Mouse (Mus musculus): ENCODE results near the gene Zfp282. TPM values are rescaled to one million over a fixed set of nuclear protein-coding genes. Genes with fewer than 3 reads are reported as not detected.

The Zfp282 gene
- polyA plus RNA-seq, 1 experiment from 2014 or later: 6.8 TPM

DNA sequence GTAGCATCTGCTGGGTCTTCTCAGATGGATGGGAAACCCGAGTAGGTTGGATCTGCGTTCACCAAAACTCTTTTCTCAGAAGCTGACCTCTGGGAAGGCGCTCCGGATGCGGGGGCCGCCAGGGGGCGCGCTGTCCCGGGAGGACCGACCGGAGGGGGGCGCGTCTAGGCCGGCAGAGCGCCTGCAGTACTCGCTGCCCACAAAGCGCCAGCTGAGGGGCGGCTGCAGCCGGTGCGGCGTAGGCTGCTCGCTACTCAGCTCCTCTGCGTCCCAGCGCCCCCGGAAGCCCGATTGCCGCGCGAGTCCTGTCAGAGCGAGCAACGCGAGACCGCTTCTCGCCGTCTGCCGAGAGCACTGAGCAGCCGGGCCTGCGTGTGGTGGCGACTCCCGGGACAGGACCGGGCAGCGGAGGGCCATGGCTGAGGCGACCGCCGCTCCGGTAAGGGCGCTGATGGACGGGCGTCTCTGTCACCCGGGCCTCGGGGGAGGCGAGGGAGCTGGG lies 41.5 kb upstream of the Zfp282 start, which contains the start of gene Zfp398:
Zfp398 (plus strand) TSS at position 180 of the 502 bp plus-strand sequence.
- H3K27ac ChIP-seq (replicated peaks): peak within 1 kb of the TSS; percentile 98
- H3K27me3 ChIP-seq (ENCODE audit: control insufficient read depth, insufficient read depth, low read length): no peaks in the 10 kb centered on the region
- WGBS: under 1% methylated on average over 49 of the region's 52 CpGs
- H3K4me1 ChIP-seq (replicated peaks; ENCODE audit: control insufficient read depth, insufficient read depth): no peaks in the 10 kb centered on the region
- H3K4me3 ChIP-seq (ENCODE audit: low read depth, low read length): peak within 1 kb of the TSS; percentile 96
- peak; percentile 99 for TF ChIP-seq CTCF (IDR thresholded peaks at IDR 0.05; ENCODE audit: low read depth)
- peak; percentile 59 for TF ChIP-seq EP300 (optimal IDR thresholded peaks at IDR 0.05)
- no peaks in the 10 kb centered on the region for H3K9me3 ChIP-seq (ENCODE audit: control insufficient read depth, low read length)
- DNase-seq (ENCODE audit: low spot score): peak; percentile 96
- H3K9ac ChIP-seq (ENCODE audit: low read length): peak within 1 kb of the TSS; percentile 94
- ATAC-seq (ENCODE audit: low FRiP score, low TSS enrichment): peak; percentile 97
- no peaks in the 10 kb centered on the region for H3K36me3 ChIP-seq (ENCODE audit: control insufficient read depth, insufficient read depth, low read length)
- peak within 1 kb of the TSS; percentile 75 for H3K4me2 ChIP-seq (replicated peaks; ENCODE audit: low read depth)

DNA sequence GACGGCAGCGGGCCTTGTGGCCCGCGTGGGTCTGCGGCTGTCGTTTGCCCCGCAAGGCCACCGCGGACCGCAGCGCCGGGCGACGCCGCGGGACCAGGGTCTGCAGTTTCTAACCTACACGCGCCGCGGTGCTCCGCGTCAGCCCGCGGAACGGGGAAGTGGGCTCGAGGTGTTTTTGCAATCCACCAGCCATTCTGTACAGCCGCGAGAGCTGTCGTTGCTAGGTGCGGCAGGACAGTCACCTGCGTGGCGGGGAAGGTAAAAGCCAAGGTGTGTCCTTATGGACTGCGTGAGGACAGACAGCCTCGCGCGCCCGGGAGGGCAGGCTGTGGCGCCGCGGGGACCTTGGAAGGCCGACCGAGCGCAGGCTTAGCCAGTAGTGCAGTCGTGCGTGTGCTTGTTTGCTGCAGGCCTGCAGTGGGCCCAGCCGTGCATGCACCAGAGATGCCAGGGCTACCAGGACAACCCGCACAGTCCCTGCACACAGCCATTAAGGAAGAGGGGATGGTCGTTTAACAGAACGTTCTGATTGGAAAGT lies 41.0 kb upstream of the Zfp282 start:
- H3K27ac ChIP-seq (replicated peaks): peak overlapping the region; percentile 98
- peak overlapping the region; percentile 96 for H3K4me3 ChIP-seq (ENCODE audit: low read depth, low read length)
- H3K27me3 ChIP-seq (ENCODE audit: control insufficient read depth, insufficient read depth, low read length): no peaks in the 10 kb centered on the region
- peak overlapping the region; percentile 75 for H3K4me2 ChIP-seq (replicated peaks; ENCODE audit: low read depth)
- peak overlapping the region; percentile 94 for H3K9ac ChIP-seq (ENCODE audit: low read length)
- no peaks in the 10 kb centered on the region for H3K9me3 ChIP-seq (ENCODE audit: control insufficient read depth, low read length)
- DNase-seq (ENCODE audit: low spot score) (peak; percentile 66), ATAC-seq (ENCODE audit: low FRiP score, low TSS enrichment) (peak; percentile 59)
- H3K4me1 ChIP-seq (replicated peaks; ENCODE audit: control insufficient read depth, insufficient read depth): no peaks in the 10 kb centered on the region
- 0% methylated on average over 47 of the region's 49 CpGs for WGBS
- TF ChIP-seq CTCF (IDR thresholded peaks at IDR 0.05; ENCODE audit: low read depth): no peak
- no peak for TF ChIP-seq EP300 (optimal IDR thresholded peaks at IDR 0.05)
- H3K36me3 ChIP-seq (ENCODE audit: control insufficient read depth, insufficient read depth, low read length): no peaks in the 10 kb centered on the region

GRCm38 (mm10) chr6:47837630-47838029 lies 39.4 kb upstream of the Zfp282 start:
- Histone ChIP-seq H3K36me3 (ENCODE audit: control insufficient read depth, insufficient read depth, low read length) (no peaks in the 10 kb centered on the region), H3K4me3 (ENCODE audit: low read depth, low read length) (no peak overlapping the region)

DNA sequence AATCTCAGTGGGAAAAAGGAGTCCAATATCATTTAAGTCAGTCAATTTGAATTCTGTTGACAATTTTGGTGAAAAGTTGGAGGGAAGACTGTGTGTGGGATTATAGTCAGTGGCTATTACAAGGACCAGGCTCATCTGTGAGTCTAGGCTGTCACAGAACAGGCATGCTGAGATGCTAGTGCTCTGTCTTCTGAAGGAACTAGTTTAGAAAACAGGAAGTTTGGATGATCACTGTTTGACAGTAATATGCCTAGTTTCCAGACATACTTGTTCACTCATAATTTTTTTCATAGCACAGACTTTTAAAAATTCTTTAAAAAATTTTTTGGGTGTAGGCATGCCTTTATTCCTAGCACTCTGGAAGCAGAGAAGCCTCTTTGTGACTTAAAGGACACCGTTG lies 35.9 kb upstream of the Zfp282 start:
- H3K4me1 ChIP-seq (replicated peaks; ENCODE audit: control insufficient read depth, insufficient read depth): no peaks in the 10 kb centered on the region
- 100% methylated on average over 1 of the region's 1 CpGs for WGBS
- no peak for DNase-seq (ENCODE audit: low spot score)

More at GRCm38 (mm10) chr6:47837630-47838029, 39.4 kb upstream of the Zfp282 start:
- DNase-seq (ENCODE audit: low spot score) (no peak), ATAC-seq (ENCODE audit: low FRiP score, low TSS enrichment) (no peak)
- WGBS: 55% methylated on average over 2 of the region's 2 CpGs
- Histone ChIP-seq H3K9ac (ENCODE audit: low read length) (no peak overlapping the region), H3K4me1 (replicated peaks; ENCODE audit: control insufficient read depth, insufficient read depth) (no peaks in the 10 kb centered on the region), H3K4me2 (replicated peaks; ENCODE audit: low read depth) (no peak overlapping the region), H3K9me3 (ENCODE audit: control insufficient read depth, low read length) (no peaks in the 10 kb centered on the region), H3K27me3 (ENCODE audit: control insufficient read depth, insufficient read depth, low read length) (no peaks in the 10 kb centered on the region), H3K27ac (replicated peaks) (no peak overlapping the region)
- no peak for TF ChIP-seq EP300 (optimal IDR thresholded peaks at IDR 0.05)
- no peak for TF ChIP-seq CTCF (IDR thresholded peaks at IDR 0.05; ENCODE audit: low read depth)

DNA sequence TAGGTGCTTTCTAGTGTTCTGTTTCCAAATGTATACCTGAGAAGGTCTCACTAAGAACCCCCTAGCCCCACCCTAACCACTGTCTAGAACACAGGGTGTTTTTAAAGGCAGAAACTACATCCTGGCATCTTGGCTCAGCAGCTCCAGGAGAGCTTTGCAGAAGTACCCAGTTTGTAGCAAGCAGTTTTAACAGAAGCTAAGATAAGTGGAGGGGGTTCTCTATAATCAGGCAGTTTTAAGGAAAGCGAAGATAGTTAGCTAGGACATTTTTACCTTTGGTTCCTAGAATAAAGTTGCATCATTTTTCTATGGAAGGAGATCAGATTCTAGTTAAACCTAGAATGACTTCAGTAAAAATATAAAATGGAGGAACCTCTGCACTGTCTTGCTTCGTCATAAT lies 35.2 kb upstream of the Zfp282 start:
- Histone ChIP-seq H3K9me3 (ENCODE audit: control insufficient read depth, low read length) (no peaks in the 10 kb centered on the region), H3K27ac (replicated peaks) (no peak overlapping the region), H3K4me3 (ENCODE audit: low read depth, low read length) (no peak overlapping the region), H3K27me3 (ENCODE audit: control insufficient read depth, insufficient read depth, low read length) (no peaks in the 10 kb centered on the region), H3K4me1 (replicated peaks; ENCODE audit: control insufficient read depth, insufficient read depth) (no peaks in the 10 kb centered on the region), H3K9ac (ENCODE audit: low read length) (no peak overlapping the region), H3K4me2 (replicated peaks; ENCODE audit: low read depth) (no peak overlapping the region), H3K36me3 (ENCODE audit: control insufficient read depth, insufficient read depth, low read length) (no peaks in the 10 kb centered on the region; the same call in 1 of the 2 replicates)
- ATAC-seq (ENCODE audit: low FRiP score, low TSS enrichment) (no peak), DNase-seq (ENCODE audit: low spot score) (no peak)
- 93% methylated on average over 2 of the region's 2 CpGs for WGBS
- no peak for TF ChIP-seq EP300 (optimal IDR thresholded peaks at IDR 0.05)
- no peak for TF ChIP-seq CTCF (IDR thresholded peaks at IDR 0.05; ENCODE audit: low read depth)

More for the DNA sequence above, 35.9 kb upstream of the Zfp282 start:
- no peak for ATAC-seq (ENCODE audit: low FRiP score, low TSS enrichment)
- no peaks in the 10 kb centered on the region; the same call in 1 of the 2 replicates for H3K36me3 ChIP-seq (ENCODE audit: control insufficient read depth, insufficient read depth, low read length)
- H3K9ac ChIP-seq (ENCODE audit: low read length): no peak overlapping the region
- no peaks in the 10 kb centered on the region for H3K9me3 ChIP-seq (ENCODE audit: control insufficient read depth, low read length)
- no peak overlapping the region for H3K27ac ChIP-seq (replicated peaks)
- no peak for TF ChIP-seq CTCF (IDR thresholded peaks at IDR 0.05; ENCODE audit: low read depth)
- no peak overlapping the region for H3K4me2 ChIP-seq (replicated peaks; ENCODE audit: low read depth)
- H3K4me3 ChIP-seq (ENCODE audit: low read depth, low read length): no peak overlapping the region
- no peaks in the 10 kb centered on the region for H3K27me3 ChIP-seq (ENCODE audit: control insufficient read depth, insufficient read depth, low read length)

DNA sequence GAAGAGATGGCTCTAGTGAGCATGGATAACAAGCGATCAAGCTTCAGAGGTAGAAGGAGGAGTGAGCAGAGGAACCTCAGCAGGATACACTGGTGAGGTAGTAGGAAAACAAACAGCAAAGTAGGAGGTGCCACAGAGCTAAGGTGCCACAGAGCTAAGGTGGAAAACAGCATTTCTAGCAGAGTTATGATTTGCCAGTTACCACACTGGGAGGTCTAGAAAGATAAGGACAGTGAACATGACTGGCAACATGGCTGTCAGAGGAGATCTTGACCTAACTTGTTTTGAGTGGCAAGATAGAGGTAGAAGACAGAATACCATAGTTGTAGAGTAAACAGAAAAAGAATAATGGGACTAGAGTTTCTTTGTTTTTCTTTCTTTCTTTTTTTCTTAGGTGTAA lies 34.7 kb upstream of the Zfp282 start:
- Histone ChIP-seq H3K36me3 (ENCODE audit: control insufficient read depth, insufficient read depth, low read length) (no peaks in the 10 kb centered on the region; the same call in 1 of the 2 replicates), H3K4me3 (ENCODE audit: low read depth, low read length) (no peak overlapping the region), H3K9ac (ENCODE audit: low read length) (no peak overlapping the region), H3K4me1 (replicated peaks; ENCODE audit: control insufficient read depth, insufficient read depth) (no peaks in the 10 kb centered on the region), H3K27me3 (ENCODE audit: control insufficient read depth, insufficient read depth, low read length) (no peaks in the 10 kb centered on the region), H3K9me3 (ENCODE audit: control insufficient read depth, low read length) (no peaks in the 10 kb centered on the region), H3K4me2 (replicated peaks; ENCODE audit: low read depth) (no peak overlapping the region), H3K27ac (replicated peaks) (no peak overlapping the region)
- DNase-seq (ENCODE audit: low spot score): no peak
- no peak for ATAC-seq (ENCODE audit: low FRiP score, low TSS enrichment)
- 86% methylated on average over 1 of the region's 1 CpGs for WGBS
- TF ChIP-seq CTCF (IDR thresholded peaks at IDR 0.05; ENCODE audit: low read depth): no peak
- no peak for TF ChIP-seq EP300 (optimal IDR thresholded peaks at IDR 0.05)

Data from stomach, postnatal 0 days (tissue).